Mouse (Mus musculus): ENCODE results near the gene Riok1.

- TF ChIP-seq MYOD1 (IDR thresholded peaks at IDR 0.05; ENCODE audit: control insufficient read depth, insufficient read length, low read depth) (no peak), MAX (IDR thresholded peaks at IDR 0.05) (no peak), CTCF (IDR thresholded peaks at IDR 0.05; ENCODE audit: control insufficient read depth, insufficient read depth, insufficient read length) (no peak), MYOG (IDR thresholded peaks at IDR 0.05; ENCODE audit: control insufficient read depth, extremely low read depth, insufficient read length) (no peak), CEBPB (IDR thresholded peaks at IDR 0.05; ENCODE audit: low read depth) (no peak)
Measured at GRCm38 (mm10) chr13:38089449-38089848, 52.7 kb downstream of the Riok1 start.
